Mouse (Mus musculus) lung, postnatal 10 days (tissue): Measurements from ENCODE around the gene Add3.
A peak's percentile ranks its signal among the peaks of the same experiment; 100 is the strongest.

Experiments used
- DNase-seq: peaks from one replicate; pipeline ENCODE4 v3.0.0; 2021

Gene Add3

DNA sequence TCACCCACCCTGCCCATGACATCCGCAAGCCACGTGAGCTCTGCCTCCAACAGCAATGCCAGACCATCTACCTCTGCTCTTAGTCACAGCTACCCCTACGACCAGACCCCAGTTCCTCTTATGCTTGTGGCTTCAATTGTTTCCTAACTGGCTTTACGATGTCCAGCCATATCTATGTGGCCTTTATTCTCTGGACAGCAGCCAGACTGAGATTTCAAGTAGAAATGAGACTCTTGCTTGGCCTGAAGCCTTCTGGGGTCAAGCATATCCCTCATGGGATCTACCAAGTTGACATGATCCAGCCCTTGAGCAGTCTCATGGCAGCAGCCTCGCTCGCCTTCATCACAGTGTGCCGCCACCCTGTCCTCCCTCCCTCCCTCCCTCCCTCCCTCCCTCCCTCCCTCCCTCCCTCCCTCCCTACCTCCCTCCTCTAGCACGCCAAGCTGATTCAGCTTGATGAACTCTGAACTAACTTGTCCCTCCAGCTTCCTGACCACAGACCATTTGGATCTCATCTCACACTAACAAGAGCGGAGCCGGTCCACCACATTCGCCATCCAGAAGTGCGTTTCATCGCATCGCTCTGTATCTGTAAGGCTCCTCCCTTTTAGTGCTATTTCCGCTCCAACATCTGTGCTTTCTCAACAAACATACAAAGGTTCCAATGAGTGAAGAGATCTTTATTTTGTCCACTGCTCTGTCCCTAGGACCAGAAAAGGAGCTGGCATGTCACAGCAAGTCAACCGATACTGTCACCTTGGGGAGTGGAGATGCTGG lies 9.7 kb upstream of the Add3 start:
- DNase-seq = peak; percentile 31

DNA sequence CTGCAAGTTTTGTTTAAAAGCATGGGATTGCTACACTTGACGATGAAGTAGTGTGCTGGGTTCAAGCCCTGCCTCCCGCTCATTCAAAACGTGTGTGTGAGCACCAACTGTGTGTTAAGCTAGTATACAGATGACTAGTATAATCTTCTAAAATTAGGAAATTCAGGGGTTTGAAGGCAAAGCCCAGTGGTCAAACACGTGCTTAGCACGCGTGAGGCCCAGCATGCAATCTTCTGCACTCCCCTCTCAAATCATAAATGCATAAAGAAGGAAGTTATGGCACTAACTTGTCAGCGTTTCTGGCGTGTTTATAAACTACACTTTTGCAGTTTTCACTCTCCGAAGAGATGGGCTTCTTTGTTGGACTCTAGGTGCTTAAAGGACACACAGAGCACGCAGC lies 7.8 kb upstream of the Add3 start:
- no peak for DNase-seq

DNA sequence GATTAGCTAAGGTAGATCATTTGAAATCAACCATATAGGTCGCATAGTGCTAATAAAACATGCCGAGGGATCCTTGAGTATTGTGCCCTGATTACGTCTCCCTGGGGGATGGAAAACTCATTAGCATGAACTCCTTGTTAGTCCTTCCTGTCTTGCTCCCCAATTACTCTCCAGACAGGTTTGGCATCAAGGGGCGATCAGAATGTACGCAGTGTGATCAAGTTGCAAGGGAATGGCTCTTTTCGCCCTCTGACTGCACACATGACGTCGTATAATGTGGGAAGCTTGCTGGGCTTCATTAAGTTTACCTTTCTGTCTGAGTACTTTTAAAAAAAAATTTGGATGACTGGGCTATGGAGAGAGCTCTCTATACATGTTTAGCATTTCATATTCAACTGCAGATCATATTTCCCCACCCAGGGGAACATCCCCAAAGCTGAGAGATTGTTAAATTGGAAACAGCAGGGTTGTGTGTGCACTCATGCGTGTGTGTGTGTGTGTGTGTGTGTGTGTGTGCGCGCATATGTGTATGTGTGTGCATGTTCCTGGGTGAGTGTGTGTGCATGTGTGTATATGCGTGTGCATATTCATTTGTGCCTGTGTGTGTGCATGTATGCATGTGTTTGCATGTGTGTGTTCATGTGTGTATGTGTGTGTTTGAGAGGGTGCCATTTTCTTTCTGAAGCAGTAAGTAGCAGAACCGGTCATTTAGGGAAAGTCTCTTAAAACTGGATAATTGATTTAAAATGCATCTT lies 3.7 kb upstream of the Add3 start:
- no peak for DNase-seq

DNA sequence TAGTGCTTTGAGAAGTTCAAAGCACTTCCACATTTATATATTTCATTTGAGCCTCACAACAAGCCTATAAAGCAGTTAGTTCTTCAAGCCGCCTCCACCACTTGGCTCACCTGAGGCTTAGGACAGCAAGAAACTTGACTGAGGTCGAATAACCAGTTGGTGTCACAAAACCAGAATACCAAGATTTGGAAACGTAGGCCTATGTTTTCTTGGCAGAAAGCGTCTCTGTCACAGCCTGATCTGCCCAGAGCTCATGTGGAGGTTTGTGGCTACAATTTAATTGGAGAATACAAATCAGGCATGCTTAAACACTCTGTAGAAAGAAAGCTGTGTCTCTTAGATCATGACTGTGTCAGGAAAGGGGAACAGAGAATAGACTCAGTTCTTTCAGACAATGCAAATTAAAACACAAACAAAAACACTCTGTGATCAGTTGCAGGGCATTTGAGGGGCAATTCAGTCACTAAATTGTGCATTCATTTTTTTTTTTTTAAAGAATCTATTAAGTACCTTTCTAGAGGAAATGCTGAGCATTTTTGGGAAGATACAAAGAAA lies 3.0 kb upstream of the Add3 start:
- DNase-seq = no peak

- no peak for DNase-seq
Measured at GRCm38 (mm10) chr19:53140804-53141250, 584 bp downstream of the Add3 start.

DNA sequence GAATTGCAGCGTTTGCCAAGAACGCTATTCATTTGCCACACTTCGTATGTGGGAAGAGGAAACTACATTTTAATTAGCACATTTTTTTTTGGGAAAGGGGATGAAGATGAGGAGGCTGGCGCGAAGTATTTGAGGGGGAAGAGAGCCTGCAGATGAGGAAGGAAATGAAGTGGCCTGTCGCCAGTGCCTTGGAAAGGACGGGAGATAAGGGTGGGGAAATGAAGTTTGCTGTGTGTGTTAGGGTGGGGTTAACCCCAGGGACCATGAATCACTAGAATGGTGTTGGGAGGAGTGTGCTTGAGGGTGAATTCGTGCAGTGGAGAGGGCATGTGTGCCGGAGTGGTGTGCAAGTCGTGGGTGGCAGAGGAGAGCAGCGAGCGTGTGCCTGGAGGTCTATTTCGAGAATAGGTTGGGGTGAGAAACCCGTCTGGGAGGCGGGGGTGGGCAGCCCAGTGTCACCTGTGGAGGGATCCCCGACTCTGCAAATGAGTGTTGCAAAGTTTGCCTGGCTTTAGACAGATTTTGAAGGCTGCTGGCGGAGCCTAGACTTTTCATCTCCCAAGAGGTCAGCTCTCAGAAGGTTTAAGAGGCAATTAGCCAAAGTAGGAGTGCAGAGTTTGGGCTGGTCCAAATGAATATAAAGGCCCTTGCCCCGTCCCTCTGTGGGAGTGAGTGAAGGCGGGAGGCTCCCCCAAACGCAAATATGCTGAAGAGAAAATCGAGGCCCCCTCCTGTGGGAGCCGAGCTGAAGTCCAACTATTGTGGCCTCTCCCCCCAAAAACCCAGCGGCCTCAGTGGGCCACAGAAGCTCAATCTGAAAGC lies 1.2 kb downstream of the Add3 start:
- DNase-seq = peak; percentile 66

DNA sequence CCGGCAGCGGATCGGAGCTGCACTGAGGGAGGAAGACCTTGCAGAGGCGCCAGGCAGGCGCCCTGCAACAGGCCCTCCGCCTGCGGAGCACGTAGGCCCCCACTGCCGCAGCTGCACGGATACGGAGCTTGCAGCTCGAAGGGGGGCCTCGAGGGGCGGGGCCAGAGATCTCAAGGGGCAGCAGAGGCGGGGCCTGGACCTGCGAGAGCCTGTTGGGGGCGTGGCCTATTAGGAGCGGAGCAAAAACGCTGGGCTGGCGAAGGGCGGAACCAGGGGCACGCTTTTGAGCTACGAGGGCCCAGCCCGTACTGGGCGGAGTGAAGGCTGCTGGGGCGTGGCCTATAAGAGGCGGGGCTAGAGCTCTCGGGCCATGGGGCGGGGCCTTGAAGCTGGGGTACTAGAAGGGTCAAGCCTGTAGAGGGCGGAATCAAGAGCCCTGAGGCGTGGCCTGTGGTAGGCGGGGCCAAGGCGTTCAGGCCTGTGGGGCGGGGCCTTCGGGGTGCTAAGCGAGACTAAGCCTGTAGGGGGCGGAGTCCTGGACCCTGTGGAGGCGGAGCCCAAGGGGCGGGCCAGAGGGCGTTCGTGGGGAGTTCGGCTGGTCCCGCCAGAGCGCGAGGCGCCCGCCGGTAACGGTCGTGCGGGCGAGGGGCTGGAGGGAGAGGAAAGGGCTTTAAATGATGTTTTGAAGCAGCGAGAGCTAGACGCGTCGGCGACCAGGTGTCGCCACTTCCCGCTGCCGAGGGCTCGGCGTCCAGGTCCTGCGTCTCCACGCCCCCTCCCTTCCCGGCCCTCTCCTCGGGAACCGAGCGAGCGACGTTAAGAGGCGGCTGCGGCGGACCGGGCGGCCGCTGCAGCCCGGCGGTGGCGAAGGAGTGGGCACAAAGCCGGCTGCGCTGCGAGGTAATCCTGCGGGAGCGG lies 2.2 kb downstream of the Add3 start:
- peak; percentile 100 for DNase-seq

- peak; percentile 60 for DNase-seq
Measured at GRCm38 (mm10) chr19:53143108-53143971, 3.1 kb downstream of the Add3 start.

DNA sequence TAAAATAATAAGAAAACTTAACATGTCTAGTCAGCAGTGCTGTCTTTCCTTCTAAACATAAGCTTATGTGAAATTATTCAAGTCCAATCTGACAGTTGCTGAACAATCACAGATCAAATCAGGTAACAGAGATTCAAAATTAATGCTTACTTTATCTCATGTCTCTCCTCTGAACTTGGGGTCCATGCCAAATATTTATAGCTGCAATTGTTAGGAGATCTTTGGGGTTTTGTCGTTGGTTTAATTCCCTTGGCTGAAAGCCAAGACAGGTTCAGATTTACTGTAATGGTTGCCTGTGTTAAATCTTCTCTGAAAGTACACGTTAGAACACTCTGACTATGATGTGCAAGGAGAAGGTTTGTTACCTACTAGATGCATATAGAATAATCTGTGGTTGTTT lies 4.8 kb downstream of the Add3 start:
- DNase-seq = no peak

- no peak for DNase-seq
Measured at GRCm38 (mm10) chr19:53149381-53149780, 9.1 kb downstream of the Add3 start.

DNA sequence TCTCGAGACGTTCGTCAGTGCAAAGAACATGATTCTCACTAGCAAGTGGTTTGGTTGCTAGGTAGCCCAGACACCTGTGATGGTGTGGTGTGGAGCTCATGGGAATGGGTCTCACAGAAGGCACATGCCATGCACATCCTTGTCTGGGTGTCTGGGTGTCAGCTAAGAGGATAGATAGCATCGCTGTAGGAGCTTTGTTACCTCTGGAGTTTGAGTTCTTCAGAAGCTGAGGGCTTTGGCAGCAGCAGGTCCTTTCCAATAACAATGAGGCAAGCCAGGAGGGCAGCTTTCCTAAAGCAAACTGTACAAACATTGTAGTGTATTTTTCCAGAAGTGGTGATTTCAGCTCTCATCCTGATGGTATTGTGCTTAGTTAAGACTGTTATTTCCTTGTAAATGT lies 12.2 kb downstream of the Add3 start:
- peak; percentile 28 for DNase-seq

DNA sequence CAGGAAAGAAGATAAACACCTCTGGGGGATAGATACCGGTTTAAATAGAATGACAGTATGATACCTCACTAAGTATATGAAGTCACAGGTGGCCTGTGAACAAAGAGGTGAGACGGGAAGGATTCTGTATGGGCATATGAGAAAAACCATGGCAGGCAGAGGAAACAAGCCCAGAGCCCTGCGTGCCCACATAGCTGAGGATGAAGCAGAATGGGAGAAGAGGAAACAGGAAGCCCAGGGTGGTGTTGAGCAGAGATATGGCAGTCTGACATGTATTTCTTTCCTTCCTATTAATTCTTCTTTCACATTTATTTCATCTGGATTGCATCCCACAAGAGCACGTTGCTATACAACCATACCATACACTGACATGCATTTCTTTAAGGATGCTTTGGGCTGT lies 12.9 kb downstream of the Add3 start:
- DNase-seq = no peak

DNA sequence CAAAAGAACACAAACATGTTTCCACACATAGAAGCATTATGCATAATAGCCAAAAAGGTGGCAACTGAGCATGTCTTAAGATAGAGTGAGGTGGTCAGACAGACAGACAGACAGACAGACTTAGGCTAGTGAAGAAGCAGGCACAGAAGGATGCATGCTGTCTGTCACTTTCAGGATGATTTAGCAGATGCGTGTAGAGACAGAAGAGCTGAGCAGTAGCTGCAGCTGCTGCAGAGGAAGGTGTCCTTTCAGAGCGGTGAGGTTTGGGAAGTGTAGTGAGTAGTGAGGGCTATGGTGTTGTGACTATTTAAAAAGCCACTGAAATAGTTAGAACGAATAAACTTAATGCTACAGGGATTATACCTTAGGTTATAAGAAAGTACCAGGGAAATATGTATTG lies 13.9 kb downstream of the Add3 start:
- DNase-seq = no peak

DNA sequence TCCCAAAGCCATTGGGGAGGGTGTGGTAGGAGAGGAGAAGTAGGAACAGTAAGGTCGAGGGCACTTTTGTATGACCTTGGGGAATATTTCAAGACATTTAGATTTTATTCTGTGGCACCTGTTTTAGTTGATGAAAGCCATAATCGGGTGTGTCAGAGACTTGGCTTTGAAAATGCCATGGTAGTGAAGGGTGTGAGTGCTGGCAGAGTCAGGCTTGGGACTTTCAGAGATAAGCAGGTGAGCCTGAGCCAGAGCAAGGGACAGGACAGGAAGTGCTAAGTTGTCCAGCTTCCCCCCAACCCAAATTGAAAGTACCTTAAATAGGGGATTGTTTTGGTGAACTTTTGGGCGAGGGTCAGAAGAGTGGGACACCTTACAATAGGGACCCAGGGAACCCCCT lies 16.1 kb downstream of the Add3 start:
- DNase-seq = no peak

GRCm38 (mm10) chr19:53157176-53157575 lies 16.9 kb downstream of the Add3 start:
- DNase-seq = no peak

DNA sequence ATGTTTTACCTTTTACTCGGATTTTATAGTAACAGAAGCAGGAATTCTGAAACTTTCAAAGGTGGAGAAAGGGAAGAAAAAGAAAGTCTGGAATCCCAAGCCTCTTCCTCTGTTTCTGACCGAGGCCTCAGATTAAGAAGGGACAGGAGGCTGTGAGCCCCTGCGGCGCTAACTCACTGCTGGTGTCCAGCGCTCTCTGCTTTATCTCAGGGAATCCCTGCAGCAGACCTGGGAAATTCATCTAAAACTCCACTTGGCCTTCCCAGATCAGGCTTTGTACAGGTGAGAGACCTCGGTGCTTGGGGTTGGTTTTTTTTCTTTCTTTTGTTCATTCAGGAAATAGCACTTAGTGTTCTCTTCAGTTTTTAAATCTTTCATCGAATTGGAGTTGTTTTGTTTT lies 19.1 kb downstream of the Add3 start:
- DNase-seq = no peak

DNA sequence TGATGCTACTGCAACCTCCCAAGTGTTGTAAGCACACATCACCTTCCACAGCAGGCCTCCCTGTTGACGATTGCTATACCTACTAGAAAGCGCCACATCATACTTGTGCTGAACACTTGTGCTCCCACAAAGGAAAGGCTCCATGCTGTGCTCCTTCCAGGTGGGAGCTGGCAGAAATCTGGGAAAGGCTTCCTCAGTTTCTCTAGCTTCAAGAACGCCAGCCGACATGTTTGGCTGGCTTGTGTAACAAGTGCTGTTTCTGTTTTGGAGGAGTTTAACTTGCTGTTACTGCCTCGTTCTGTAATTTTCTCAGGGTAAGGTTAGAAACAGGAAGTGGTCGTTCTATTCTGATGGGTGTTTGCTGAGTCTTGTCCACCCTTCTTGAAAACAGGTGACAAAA lies 22.7 kb downstream of the Add3 start:
- DNase-seq = no peak

GRCm38 (mm10) chr19:53164645-53165044 lies 24.4 kb downstream of the Add3 start:
- DNase-seq = no peak

- no peak for DNase-seq
Measured at GRCm38 (mm10) chr19:53165305-53166240, 25.3 kb downstream of the Add3 start.

GRCm38 (mm10) chr19:53166367-53166766 lies 26.1 kb downstream of the Add3 start:
- DNase-seq = no peak
